Mouse (Mus musculus) small intestine, adult 2 months (tissue): ENCODE results near the gene 1700030K09Rik.

Experiments
- CTCF ChIP-seq: fragments of 200-500 bp; IDR thresholded peaks from 2 replicates; pipeline ENCODE4 v1.5.1; 2012; ENCODE audit warnings: low read depth, mild to moderate bottlenecking, control low read depth, inconsistent platforms, low read length, moderate library complexity, mixed read lengths; ENCODE audit not compliant: insufficient replicate concordance, insufficient read length; ENCODE audit errors: extremely low read depth
- POLR2A ChIP-seq: fragments of 200-500 bp; IDR thresholded peaks from 2 replicates; pipeline ENCODE4 v1.6.1; 2012; ENCODE audit warnings: low read depth, mild to moderate bottlenecking, control low read depth, inconsistent platforms, low read length, moderate library complexity

GRCm38 (mm10) chr8:72498527-72498926 is 54.8 kb downstream of the 1700030K09Rik start:
- TF ChIP-seq CTCF: no peak
- no peak for TF ChIP-seq POLR2A
